Mouse (Mus musculus) ES-E14 (cell line): ENCODE measurements at regions not wholly inside any gene's neighbourhood (a gene's known extent, or its start where the extent isn't known, plus 50 kb on each side); places are given as distances from the start of the nearest gene placed in this dataset.

Experiments used
- CHD2 ChIP-seq: IDR thresholded peaks from 2 replicates; pipeline ENCODE4 v1.6.1; 2014; ENCODE audit warnings: mild to moderate bottlenecking, low read depth, low read length, inconsistent platforms
- HCFC1 ChIP-seq: IDR thresholded peaks from 2 replicates; pipeline ENCODE4 v1.6.1; 2012; ENCODE audit warnings: low read length, inconsistent platforms, borderline replicate concordance; ENCODE audit not compliant: insufficient read depth
- MAFK ChIP-seq: IDR thresholded peaks from 2 replicates; pipeline ENCODE4 v1.6.1; 2014; ENCODE audit warnings: mild to moderate bottlenecking, low read depth, low read length, inconsistent platforms; ENCODE audit not compliant: insufficient read depth
- ZC3H11A ChIP-seq: IDR thresholded peaks from 2 replicates; pipeline ENCODE4 v1.6.1; 2012; ENCODE audit warnings: low read depth, mild to moderate bottlenecking, inconsistent platforms, low read length, borderline replicate concordance
- ZNF384 ChIP-seq: IDR thresholded peaks from 2 replicates; pipeline ENCODE4 v1.6.1; 2012; ENCODE audit warnings: low read depth, low read length, inconsistent platforms

DNA sequence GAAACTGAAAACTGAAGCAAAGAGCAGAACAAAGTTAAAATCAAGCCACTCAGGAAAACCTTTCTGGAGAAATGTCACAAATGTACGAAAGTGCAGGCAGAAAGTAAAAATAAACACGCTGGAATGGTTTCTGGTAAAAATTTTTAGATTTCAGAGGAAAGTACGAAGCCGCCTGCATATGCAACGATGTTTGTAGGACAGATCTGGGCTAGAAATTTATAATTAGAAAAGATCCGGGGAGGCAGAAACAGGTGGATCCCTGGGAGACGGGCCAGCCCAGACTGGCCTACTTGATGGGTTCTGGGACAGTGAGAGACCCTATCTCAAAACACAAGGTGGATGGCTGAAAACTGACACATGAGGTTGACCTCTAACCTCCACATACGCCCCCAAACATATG, 73.5 kb downstream of the Tomm20 start:
- TF ChIP-seq ZNF384 (no peak), CHD2 (no peak), MAFK (no peak), ZC3H11A (no peak), HCFC1 (no peak)
